Mouse (Mus musculus): ENCODE measurements around the gene Sox15. TPM values are rescaled to one million over a fixed set of nuclear protein-coding genes. Genes with fewer than 3 reads are reported as not detected.
"Not testable (repeated sequence)": the region's sequence is repeated elsewhere in the genome, so short reads cannot be mapped to it uniquely, and the experiment has no call there.

The Sox15 gene
- polyA plus RNA-seq, 1 experiment from 2014 or later = not detected

DNA sequence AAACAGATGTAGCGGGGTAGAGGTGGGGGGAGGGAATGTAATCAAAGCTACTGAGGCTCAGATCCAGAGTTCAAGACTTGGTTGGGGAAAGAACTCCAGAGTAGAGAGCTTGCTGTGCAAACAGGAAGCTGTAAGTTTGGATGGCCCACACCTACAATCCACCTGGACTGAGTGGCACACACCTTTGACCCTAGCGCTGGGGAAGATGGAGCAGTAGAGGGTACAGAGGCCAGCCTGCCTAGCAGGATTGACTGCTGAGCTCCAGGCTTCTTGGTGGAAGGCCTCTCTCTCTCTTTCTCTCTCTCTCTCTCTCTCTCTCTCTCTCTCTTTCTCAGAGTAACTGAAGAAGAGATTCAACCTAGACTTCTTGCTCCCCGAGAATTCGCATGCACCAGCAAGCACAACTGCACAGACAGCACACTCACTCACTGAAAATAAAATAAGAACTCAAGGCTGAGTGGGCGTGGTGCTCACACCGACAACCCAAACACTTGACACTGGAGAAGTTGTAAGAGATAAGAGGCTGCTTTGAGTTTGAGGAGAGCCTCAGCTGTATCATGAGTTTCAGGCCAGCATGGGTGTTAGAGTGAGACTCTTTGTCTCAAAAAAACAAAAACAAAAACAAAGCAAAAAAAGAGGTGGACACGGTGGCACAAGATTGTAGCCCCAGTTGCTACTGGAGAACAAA lies 34.6 kb upstream of the Sox15 start:
- peaks cover 15% of the 10 kb centered on the region for H3K4me1 ChIP-seq
- no peak overlapping the region for H3K27ac ChIP-seq (replicated peaks)
- no peak overlapping the region for H3K4me2 ChIP-seq (replicated peaks)
- no peak for ATAC-seq (ENCODE audit: low FRiP score, low read depth)
- H3K27me3 ChIP-seq = peaks cover 19% of the 10 kb centered on the region
- WGBS = 90% methylated on average over 7 of the region's 7 CpGs
- H3K4me3 ChIP-seq = no peak overlapping the region
- no peak overlapping the region for H3K9ac ChIP-seq (replicated peaks)
- H3K9me3 ChIP-seq = no peaks in the 10 kb centered on the region
- no peaks in the 10 kb centered on the region for H3K36me3 ChIP-seq

DNA sequence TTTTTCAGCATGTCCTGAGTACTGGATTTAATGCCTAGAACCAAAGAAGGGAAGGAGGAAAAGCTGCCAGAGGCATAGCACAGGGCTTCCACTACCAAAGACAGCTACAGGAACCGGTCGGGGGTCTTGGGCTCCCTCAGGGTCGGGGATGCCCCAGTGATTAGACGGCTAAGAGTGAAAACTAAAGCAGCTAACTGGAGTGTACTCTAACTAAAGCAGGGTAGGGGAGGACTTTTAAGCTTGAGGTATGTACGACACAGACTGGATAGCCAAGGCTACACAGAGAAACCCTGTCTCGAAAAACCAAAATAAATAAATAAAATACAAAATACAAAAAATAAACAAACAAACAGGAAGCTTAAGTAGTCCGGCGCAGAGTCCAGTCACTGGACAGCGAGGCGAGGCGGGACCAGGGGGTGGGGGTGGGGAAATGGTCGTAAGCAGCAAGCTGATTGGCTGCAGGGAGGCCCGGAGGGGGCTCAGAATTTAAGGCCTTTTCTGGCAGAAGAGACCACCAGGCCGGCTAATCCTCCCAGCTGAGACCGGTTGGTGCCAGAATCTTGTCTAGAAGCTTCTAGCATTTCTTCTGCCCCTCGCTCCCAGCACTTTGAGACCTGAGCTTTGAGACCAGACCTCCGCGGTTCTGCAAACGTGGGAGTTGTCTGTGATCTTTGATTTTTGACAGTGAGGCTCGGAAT lies 33.4 kb upstream of the Sox15 start, which contains the start of gene Sat2:
Gene Sat2, plus strand, starts transcription at position 454 of the 698 bp plus-strand sequence.
- Histone ChIP-seq H3K27me3 (peaks cover 13% of the 10 kb centered on the region), H3K4me1 (peaks cover 15% of the 10 kb centered on the region), H3K4me3 (peak within 1 kb of the TSS; percentile 44), H3K4me2 (replicated peaks) (peak within 1 kb of the TSS; percentile 65), H3K9ac (replicated peaks) (peak within 1 kb of the TSS; percentile 62), H3K36me3 (no peaks in the 10 kb centered on the region), H3K27ac (replicated peaks) (peak within 1 kb of the TSS; percentile 75), H3K9me3 (no peaks in the 10 kb centered on the region)
- WGBS = under 1% methylated on average over 20 of the region's 20 CpGs
- peak; percentile 85 for ATAC-seq (ENCODE audit: low FRiP score, low read depth)

DNA sequence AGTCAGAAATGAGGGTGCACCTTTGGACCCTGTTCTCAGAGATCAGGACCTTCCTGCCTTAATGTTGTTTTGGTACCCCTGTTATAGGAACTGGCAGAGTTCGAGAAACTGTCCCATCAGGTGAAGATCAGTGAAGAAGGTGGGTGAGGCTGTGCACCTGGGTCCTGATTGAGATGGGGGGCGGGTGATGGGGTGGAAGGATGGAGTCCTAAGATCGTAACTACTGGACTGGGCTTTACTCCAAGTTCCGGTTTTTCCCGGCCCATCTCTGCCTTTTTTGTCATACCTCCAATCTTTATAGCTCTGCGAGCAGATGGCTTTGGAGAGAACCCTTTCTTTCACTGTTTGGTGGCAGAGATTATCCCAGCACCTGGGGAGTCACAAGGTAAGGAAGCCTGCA lies 32.7 kb upstream of the Sox15 start:
- Histone ChIP-seq H3K4me2 (replicated peaks) (peak overlapping the region; percentile 65), H3K27me3 (peaks cover 7% of the 10 kb centered on the region; the same call in 1 of the 2 replicates), H3K36me3 (no peaks in the 10 kb centered on the region), H3K9me3 (no peaks in the 10 kb centered on the region), H3K4me3 (peak overlapping the region; percentile 44), H3K27ac (replicated peaks) (peak overlapping the region; percentile 75), H3K4me1 (peaks cover 15% of the 10 kb centered on the region), H3K9ac (replicated peaks) (peak overlapping the region; percentile 62)
- 0 out of 2 replicates have a peak, but pooled peaks have one; percentile 19 for ATAC-seq (ENCODE audit: low FRiP score, low read depth)
- 52% methylated on average over 6 of the region's 6 CpGs for WGBS

DNA sequence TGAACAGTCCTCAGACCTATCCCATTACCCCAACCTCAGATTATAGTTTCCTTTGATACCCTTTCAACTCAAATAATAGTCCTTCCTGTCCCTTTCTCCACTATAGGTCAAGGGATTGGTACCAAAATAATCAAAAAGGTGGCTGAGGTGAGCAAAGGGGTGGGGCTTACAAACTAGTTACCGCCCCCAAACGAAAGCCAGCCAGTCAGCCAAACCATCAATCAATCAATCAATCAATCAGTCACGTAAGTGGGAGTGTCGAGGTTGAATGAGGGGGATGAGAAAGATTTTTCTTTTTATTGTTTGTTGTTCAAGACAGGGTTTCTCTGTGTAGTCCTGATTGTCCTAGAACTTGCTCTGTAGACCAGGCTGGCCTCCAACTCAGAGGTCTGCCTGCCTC lies 32.1 kb upstream of the Sox15 start:
- H3K4me3 ChIP-seq = no peak overlapping the region
- WGBS = 75% methylated on average over 4 of the region's 4 CpGs

DNA sequence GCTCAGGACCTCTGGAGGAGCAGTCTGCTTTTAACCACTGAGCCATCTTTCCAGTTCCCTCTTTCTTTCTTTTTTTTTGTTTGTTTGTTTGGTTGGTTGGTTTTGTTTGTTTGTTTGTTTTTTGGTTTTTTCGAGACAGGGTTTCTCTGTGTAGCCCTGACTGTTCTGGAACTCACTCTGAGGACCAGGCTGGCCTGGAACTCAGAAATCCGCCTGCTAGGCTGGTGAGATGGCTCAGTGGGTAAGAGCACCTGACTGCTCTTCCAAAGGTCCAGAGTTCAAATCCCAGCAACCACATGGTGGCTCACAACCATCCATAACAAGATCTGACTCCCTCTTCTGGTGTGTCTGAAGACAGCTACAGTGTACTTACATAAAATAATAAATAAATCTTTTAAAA lies 30.8 kb upstream of the Sox15 start:
- not testable (repeated sequence) for H3K27me3 ChIP-seq; H3K9ac ChIP-seq (replicated peaks); H3K27ac ChIP-seq (replicated peaks); H3K9me3 ChIP-seq; H3K4me2 ChIP-seq (replicated peaks); ATAC-seq (ENCODE audit: low FRiP score, low read depth); H3K4me3 ChIP-seq; H3K36me3 ChIP-seq
- WGBS = 88% methylated on average over 2 of the region's 2 CpGs
- peaks cover 15% of the 10 kb centered on the region for H3K4me1 ChIP-seq

More for the DNA sequence above, 32.1 kb upstream of the Sox15 start:
- H3K9ac ChIP-seq (replicated peaks) = no peak overlapping the region
- H3K36me3 ChIP-seq = no peaks in the 10 kb centered on the region
- H3K4me1 ChIP-seq = peaks cover 15% of the 10 kb centered on the region
- no peak for ATAC-seq (ENCODE audit: low FRiP score, low read depth)
- no peak overlapping the region for H3K27ac ChIP-seq (replicated peaks)
- peak overlapping the region; percentile 65; the same call in 1 of the 2 replicates for H3K4me2 ChIP-seq (replicated peaks)
- 0 out of 2 replicates have a peak, but pooled peaks cover 1% of the 10 kb centered on the region for H3K27me3 ChIP-seq
- H3K9me3 ChIP-seq = no peaks in the 10 kb centered on the region

DNA sequence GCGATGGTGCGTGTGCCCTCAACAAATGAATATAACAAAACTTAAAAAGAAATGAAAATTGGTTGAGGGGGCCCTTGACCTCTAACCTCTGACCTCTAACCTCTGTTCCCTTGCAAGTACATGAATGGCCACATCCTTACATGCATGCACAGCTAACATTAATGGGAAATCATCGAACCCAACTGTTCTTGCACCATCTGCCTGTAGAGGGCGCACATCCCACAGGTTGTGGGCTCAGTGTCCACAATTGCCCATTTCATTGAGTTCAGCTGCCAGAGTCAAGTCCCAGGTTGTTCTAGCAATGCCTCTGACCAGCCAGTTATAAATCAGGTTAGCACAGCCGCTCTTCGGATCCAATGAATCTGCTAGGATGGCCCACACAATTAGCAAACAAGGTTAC lies 26.8 kb upstream of the Sox15 start:
- Histone ChIP-seq H3K9me3 (no peaks in the 10 kb centered on the region), H3K36me3 (no peaks in the 10 kb centered on the region), H3K27me3 (no peaks in the 10 kb centered on the region), H3K27ac (replicated peaks) (no peak overlapping the region), H3K4me2 (replicated peaks) (no peak overlapping the region), H3K9ac (replicated peaks) (no peak overlapping the region), H3K4me3 (no peak overlapping the region), H3K4me1 (no peaks in the 10 kb centered on the region)
- no peak for ATAC-seq (ENCODE audit: low FRiP score, low read depth)
- WGBS = 36% methylated on average over 6 of the region's 6 CpGs

DNA sequence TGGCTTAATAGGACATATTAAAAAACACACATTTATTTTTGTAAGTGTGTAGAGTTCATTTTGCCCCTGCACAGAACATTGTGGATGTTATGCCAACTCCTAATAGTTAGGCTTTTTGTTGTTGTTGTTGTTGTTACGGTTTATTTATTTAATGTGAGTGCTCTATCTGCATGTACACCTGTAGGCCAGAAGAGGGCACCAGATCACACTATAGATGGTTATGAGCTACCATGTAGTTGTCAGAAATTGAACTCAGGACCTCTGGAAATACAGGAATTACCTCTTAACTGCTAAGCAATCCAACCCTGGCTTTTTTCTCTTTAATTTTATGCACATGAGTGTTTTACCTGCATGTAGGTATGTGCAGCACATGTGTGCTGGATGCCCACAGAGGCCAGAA lies 25.3 kb upstream of the Sox15 start:
- H3K36me3 ChIP-seq = no peaks in the 10 kb centered on the region
- H3K4me3 ChIP-seq = no peak overlapping the region
- no peak overlapping the region for H3K9ac ChIP-seq (replicated peaks)
- no peak overlapping the region for H3K27ac ChIP-seq (replicated peaks)
- peaks cover 12% of the 10 kb centered on the region for H3K4me1 ChIP-seq
- H3K9me3 ChIP-seq = no peaks in the 10 kb centered on the region
- ATAC-seq (ENCODE audit: low FRiP score, low read depth) = no peak
- whole genome bisulfite sequencing = 69% methylated on average over 1 of the region's 1 CpGs
- no peak overlapping the region for H3K4me2 ChIP-seq (replicated peaks)
- no peaks in the 10 kb centered on the region for H3K27me3 ChIP-seq

DNA sequence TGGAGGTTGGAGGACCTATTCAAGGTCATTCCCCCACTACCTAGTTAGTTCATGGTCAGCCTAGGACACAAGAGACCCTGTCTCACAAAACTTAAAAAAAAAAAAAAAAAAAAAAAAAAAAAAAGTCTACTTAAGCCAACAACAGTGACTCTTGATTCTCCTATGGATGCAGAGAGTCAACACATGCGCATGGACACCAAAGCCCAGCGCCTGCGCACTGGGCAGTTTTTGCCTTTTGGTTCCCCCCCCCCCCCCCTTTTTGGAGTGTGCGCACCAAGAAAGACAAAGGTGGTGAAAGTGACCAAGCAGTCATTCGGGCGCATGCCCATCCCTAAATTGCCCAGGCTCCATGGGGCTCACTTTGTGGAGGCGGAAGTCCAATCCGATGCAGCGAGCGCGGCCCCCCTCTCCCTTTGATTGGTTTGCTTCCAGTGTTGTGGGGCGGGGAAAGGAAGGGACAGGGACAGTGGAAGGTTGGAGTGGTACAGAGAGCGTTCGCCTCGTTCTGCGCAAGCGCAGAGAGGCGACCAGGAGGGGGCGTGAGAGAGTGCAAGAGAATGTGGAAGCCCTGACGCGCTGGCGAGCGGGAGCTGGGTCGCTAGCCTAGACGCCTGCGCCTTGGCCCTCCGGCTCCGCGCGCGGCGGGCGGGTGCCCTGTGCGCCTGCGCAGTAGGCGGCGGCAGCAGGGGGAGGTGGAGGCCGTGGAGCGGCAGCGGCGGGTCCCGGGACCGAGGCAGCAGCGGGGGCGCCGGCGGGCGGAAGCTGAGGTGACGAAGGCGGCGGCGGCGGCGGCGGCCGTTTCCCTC lies 22.6 kb upstream of the Sox15 start, which contains the start of gene Fxr2:
Gene Fxr2, plus strand, starts transcription at position 707 of the 806 bp plus-strand sequence.
- peak within 1 kb of the TSS; percentile 80 for H3K4me2 ChIP-seq (replicated peaks)
- H3K9ac ChIP-seq (replicated peaks) = peak within 1 kb of the TSS; percentile 96
- WGBS = 1% methylated on average over 43 of the region's 56 CpGs
- peak within 1 kb of the TSS; percentile 99 for H3K4me3 ChIP-seq
- H3K9me3 ChIP-seq = no peaks in the 10 kb centered on the region
- H3K4me1 ChIP-seq = peaks cover 21% of the 10 kb centered on the region
- H3K27ac ChIP-seq (replicated peaks) = peak within 1 kb of the TSS; percentile 98
- no peaks in the 10 kb centered on the region for H3K27me3 ChIP-seq
- peak; percentile 99 for ATAC-seq (ENCODE audit: low FRiP score, low read depth)
- H3K36me3 ChIP-seq = peaks cover 2% of the 10 kb centered on the region

DNA sequence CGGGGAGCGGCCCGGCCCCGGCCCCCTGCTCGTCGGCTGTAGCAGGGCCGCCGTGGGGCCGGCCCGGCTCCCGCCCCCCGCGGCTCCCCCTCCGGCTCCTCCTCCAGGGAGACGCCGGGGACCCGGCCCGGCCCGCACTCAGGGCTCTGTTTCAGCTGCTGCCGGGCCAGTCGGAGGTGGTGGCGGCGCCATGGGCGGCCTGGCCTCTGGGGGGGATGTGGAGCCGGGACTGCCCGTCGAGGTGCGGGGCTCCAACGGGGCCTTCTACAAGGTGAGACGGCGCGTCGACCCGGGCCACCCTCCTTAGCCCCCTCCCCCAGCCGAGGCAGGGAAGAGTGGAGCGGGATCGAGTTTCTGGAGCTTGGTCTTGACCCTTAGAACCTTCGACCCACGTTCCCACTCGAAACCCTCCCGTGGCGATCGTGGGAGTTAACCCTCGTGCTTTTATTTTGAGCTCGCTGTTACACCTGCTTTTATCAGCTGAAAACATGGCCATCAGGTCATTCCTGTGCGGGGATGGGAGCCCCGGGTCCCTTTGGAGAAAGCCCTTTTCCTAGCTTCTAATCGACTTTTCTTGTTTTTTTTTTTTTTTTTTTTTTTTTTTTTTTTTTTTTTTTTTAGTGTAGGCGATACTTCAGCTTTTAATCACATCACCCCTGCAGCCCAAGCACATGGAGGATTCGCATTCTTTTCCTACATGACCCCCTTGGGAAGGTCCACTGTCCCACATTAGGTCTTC lies 21.8 kb upstream of the Sox15 start:
- H3K27ac ChIP-seq (replicated peaks) = peak overlapping the region; percentile 98
- peak overlapping the region; percentile 80 for H3K4me2 ChIP-seq (replicated peaks)
- ATAC-seq (ENCODE audit: low FRiP score, low read depth) = peak; percentile 63
- no peaks in the 10 kb centered on the region for H3K27me3 ChIP-seq
- H3K4me3 ChIP-seq = peak overlapping the region; percentile 99
- under 1% methylated on average over 41 of the region's 50 CpGs for WGBS
- H3K9ac ChIP-seq (replicated peaks) = peak overlapping the region; percentile 96
- peaks cover 9% of the 10 kb centered on the region for H3K36me3 ChIP-seq
- no peaks in the 10 kb centered on the region for H3K9me3 ChIP-seq
- peaks cover 21% of the 10 kb centered on the region for H3K4me1 ChIP-seq

DNA sequence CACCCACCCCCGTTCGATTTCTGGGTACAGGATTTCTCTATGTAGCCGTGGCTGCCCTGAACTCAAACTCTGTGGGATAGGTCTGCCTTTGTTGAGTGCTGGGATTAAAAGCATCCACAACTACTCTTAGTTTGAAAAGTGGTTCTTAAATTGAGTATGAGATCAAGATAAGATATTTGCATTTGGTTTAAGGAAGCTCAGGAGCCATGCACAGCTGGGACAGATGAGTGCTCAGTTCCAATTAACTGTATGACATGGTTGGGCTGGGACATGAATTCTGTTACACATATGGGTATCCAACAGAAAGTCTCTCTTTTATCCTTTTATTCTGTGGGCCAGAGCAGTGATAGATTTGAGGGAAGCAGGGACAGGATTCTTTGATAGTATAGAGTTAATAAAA lies 19.6 kb upstream of the Sox15 start:
- Histone ChIP-seq H3K36me3 (peaks cover 26% of the 10 kb centered on the region), H3K27me3 (no peaks in the 10 kb centered on the region), H3K9me3 (no peaks in the 10 kb centered on the region), H3K27ac (replicated peaks) (no peak overlapping the region), H3K4me3 (0 out of 2 replicates have a peak overlapping the region, but pooled peaks have one; percentile 4), H3K4me1 (peaks cover 21% of the 10 kb centered on the region), H3K4me2 (replicated peaks) (peak overlapping the region; percentile 80), H3K9ac (replicated peaks) (no peak overlapping the region)
- ATAC-seq (ENCODE audit: low FRiP score, low read depth) = no peak
- WGBS = 90% methylated on average over 3 of the region's 3 CpGs

DNA sequence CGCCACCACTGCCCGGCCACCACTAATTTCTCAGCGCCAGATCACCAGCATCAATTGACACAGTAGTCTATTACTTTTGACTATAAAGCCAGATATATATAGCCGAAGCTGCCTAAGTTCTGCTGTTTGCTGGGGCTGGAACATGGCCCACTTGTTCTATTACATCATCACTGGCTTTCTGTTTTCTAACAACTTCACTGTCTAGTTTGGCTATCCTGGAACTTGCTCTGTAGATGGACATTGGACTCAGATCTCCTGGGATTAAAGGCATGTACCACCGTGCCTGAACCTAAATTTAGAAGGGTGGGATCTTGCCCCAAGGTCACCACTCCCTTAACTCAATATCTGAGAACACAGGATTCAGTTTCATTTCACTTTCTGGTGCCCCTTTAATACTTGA lies 9.3 kb upstream of the Sox15 start:
- H3K4me1 ChIP-seq = no peaks in the 10 kb centered on the region

More for the DNA sequence above, 9.3 kb upstream of the Sox15 start:
- H3K27ac ChIP-seq (replicated peaks) = no peak overlapping the region
- H3K4me3 ChIP-seq = no peak overlapping the region
- no peak overlapping the region for H3K9ac ChIP-seq (replicated peaks)
- H3K9me3 ChIP-seq = no peaks in the 10 kb centered on the region
- 99% methylated on average over 5 of the region's 5 CpGs for WGBS
- peaks cover 97% of the 10 kb centered on the region for H3K36me3 ChIP-seq
- H3K27me3 ChIP-seq = no peaks in the 10 kb centered on the region
- H3K4me2 ChIP-seq (replicated peaks) = no peak overlapping the region
- ATAC-seq (ENCODE audit: low FRiP score, low read depth) = no peak
